Mouse (Mus musculus): Measurements from ENCODE around the gene Olfr844. TPM values are rescaled to one million over a fixed set of nuclear protein-coding genes. Genes with fewer than 3 reads are reported as not detected.

Gene Olfr844
- not detected for polyA plus RNA-seq (2014; fragmentation: Illumina TruSeq; extraction: RNeasy Lipid Tissue Mini Kit (QIAGEN cat#74804); ENCODE audit: low read depth, low replicate concordance)

DNA sequence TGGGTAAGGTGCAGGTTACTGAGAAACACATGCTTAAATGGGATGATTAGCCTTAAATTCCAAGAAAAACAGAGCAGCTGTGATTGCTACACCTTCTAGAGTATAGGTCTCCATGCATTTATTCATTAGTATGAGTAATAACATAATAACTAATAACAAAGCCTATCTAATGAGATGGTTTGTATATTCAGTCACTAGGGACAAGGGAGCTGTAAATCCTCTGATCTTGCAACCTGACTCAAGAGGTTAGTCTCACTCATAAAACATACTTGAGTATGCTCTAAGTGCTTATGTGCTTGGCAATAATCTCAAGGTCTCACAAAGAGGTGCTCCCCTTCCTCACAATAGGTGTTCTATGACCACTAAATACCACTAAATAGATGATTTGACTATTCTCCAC, at the start of gene Olfr844:
TSS of gene Olfr844 (plus strand) at position 301 of the 400 bp plus-strand sequence.

GRCm38 (mm10) chr9:19336157-19336556, 20.0 kb downstream of the Olfr844 start, which contains the start of gene Olfr845:
Gene Olfr845, plus strand, starts transcription at chr9:19336457.

GRCm38 (mm10) chr9:19363905-19364304, 47.8 kb downstream of the Olfr844 start, which contains the start of gene Olfr846:
Gene Olfr846, minus strand, starts transcription at chr9:19364005.

Other genes starting within 250 kb of the Olfr844 start
- not detected for gene Olfr836, start 196.0 kb upstream of the Olfr844 start, polyA plus RNA-seq (2014; fragmentation: Illumina TruSeq; extraction: RNeasy Lipid Tissue Mini Kit (QIAGEN cat#74804); ENCODE audit: low read depth, low replicate concordance)
- not detected for gene Olfr837, start 180.0 kb upstream of the Olfr844 start, polyA plus RNA-seq (2014; fragmentation: Illumina TruSeq; extraction: RNeasy Lipid Tissue Mini Kit (QIAGEN cat#74804); ENCODE audit: low read depth, low replicate concordance)
- not detected for gene Olfr839-ps1, start 139.0 kb upstream of the Olfr844 start, polyA plus RNA-seq (2014; fragmentation: Illumina TruSeq; extraction: RNeasy Lipid Tissue Mini Kit (QIAGEN cat#74804); ENCODE audit: low read depth, low replicate concordance)
- gene Olfr843, start 64.4 kb upstream of the Olfr844 start, polyA plus RNA-seq (2014; fragmentation: Illumina TruSeq; extraction: RNeasy Lipid Tissue Mini Kit (QIAGEN cat#74804); ENCODE audit: low read depth, low replicate concordance) = not detected
- gene Olfr845, start 20.1 kb downstream of the Olfr844 start, polyA plus RNA-seq (2014; fragmentation: Illumina TruSeq; extraction: RNeasy Lipid Tissue Mini Kit (QIAGEN cat#74804); ENCODE audit: low read depth, low replicate concordance) = not detected
- not detected for gene Olfr846, start 47.7 kb downstream of the Olfr844 start, polyA plus RNA-seq (2014; fragmentation: Illumina TruSeq; extraction: RNeasy Lipid Tissue Mini Kit (QIAGEN cat#74804); ENCODE audit: low read depth, low replicate concordance)
- gene Olfr847, start 62.3 kb downstream of the Olfr844 start, polyA plus RNA-seq (2014; fragmentation: Illumina TruSeq; extraction: RNeasy Lipid Tissue Mini Kit (QIAGEN cat#74804); ENCODE audit: low read depth, low replicate concordance) = not detected
- not detected for gene Olfr849, start 123.9 kb downstream of the Olfr844 start, polyA plus RNA-seq (2014; fragmentation: Illumina TruSeq; extraction: RNeasy Lipid Tissue Mini Kit (QIAGEN cat#74804); ENCODE audit: low read depth, low replicate concordance)
- not detected for gene Olfr850, start 161.9 kb downstream of the Olfr844 start, polyA plus RNA-seq (2014; fragmentation: Illumina TruSeq; extraction: RNeasy Lipid Tissue Mini Kit (QIAGEN cat#74804); ENCODE audit: low read depth, low replicate concordance)
- gene Olfr851, start 176.9 kb downstream of the Olfr844 start, polyA plus RNA-seq (2014; fragmentation: Illumina TruSeq; extraction: RNeasy Lipid Tissue Mini Kit (QIAGEN cat#74804); ENCODE audit: low read depth, low replicate concordance) = not detected
- not detected for gene Olfr853, start 224.7 kb downstream of the Olfr844 start, polyA plus RNA-seq (2014; fragmentation: Illumina TruSeq; extraction: RNeasy Lipid Tissue Mini Kit (QIAGEN cat#74804); ENCODE audit: low read depth, low replicate concordance)

All from adrenal gland, adult 10 weeks (tissue).